Mouse (Mus musculus) left cerebral cortex, postnatal 4 days (tissue): ENCODE data around the gene Galnt18. TPM values are rescaled to one million over a fixed set of nuclear protein-coding genes. Genes with fewer than 3 reads are reported as not detected.
A peak's percentile ranks its signal among the peaks of the same experiment; 100 is the strongest.

ENCODE experiments used
- DNase-seq: peaks from one replicate; pipeline ENCODE4 v3.0.0-alpha.2; 2022
- intact Hi-C: fragments of 180-260 bp; cut with DNase I; formaldehyde crosslinking; loops from one replicate; pipeline ENCODE4 v1.15.1; 2025
- total RNA-seq, 2 experiments: library from RNA; stranded (reverse); gene quantifications; 2 replicates each; pipeline ENCODE4 v1.2.3; 2021

The Galnt18 gene
- total RNA-seq, 2 experiments from 2014 or later = 28.9 to 30.6 TPM

GRCm38 (mm10) chr7:111500616-111501015 is 279.2 kb downstream of the Galnt18 start:
- intact Hi-C loops = no loop called here
- no peak for DNase-seq

- DNase-seq = no peak
- intact Hi-C loops = no loop called here
Observed at GRCm38 (mm10) chr7:111499255-111499790, 280.5 kb downstream of the Galnt18 start.

- peak; percentile 65 for DNase-seq
- intact Hi-C loops = no loop called here
Observed at GRCm38 (mm10) chr7:111497191-111497590, 282.6 kb downstream of the Galnt18 start.

- no peak for DNase-seq
- intact Hi-C loops = no loop called here
Observed at GRCm38 (mm10) chr7:111492242-111492949, 287.4 kb downstream of the Galnt18 start.

GRCm38 (mm10) chr7:111491566-111491965 is 288.2 kb downstream of the Galnt18 start:
- intact Hi-C loops = no loop called here
- DNase-seq = no peak

GRCm38 (mm10) chr7:111486811-111487333 is 292.9 kb downstream of the Galnt18 start:
- intact Hi-C loops = no loop called here
- peak; percentile 41 for DNase-seq

- intact Hi-C loops = no loop called here
Observed at GRCm38 (mm10) chr7:111483896-111484295, 295.9 kb downstream of the Galnt18 start.

GRCm38 (mm10) chr7:111483321-111483720 is 296.5 kb downstream of the Galnt18 start:
- intact Hi-C loops = no loop called here

More at GRCm38 (mm10) chr7:111483896-111484295, 295.9 kb downstream of the Galnt18 start:
- no peak for DNase-seq

GRCm38 (mm10) chr7:111467715-111468114 is 312.1 kb downstream of the Galnt18 start:
- DNase-seq = no peak
- intact Hi-C loops = no loop called here

More at GRCm38 (mm10) chr7:111483321-111483720, 296.5 kb downstream of the Galnt18 start:
- no peak for DNase-seq

- intact Hi-C loops = no loop called here
Observed at GRCm38 (mm10) chr7:111466720-111467119, 313.1 kb downstream of the Galnt18 start.

GRCm38 (mm10) chr7:111466121-111466520 is 313.7 kb downstream of the Galnt18 start:
- intact Hi-C loops = no loop called here
- no peak for DNase-seq

More at GRCm38 (mm10) chr7:111466720-111467119, 313.1 kb downstream of the Galnt18 start:
- no peak for DNase-seq

- DNase-seq = no peak
- intact Hi-C loops = no loop called here
Observed at GRCm38 (mm10) chr7:111459716-111460115, 320.1 kb downstream of the Galnt18 start.

GRCm38 (mm10) chr7:111456007-111456406 is 323.8 kb downstream of the Galnt18 start:
- no peak for DNase-seq
- intact Hi-C loops = no loop called here

GRCm38 (mm10) chr7:111455541-111455940 is 324.2 kb downstream of the Galnt18 start:
- DNase-seq = no peak
- intact Hi-C loops = no loop called here

GRCm38 (mm10) chr7:111452000-111452399 is 327.8 kb downstream of the Galnt18 start:
- intact Hi-C loops = no loop called here
- no peak for DNase-seq

- intact Hi-C loops = no loop called here
- no peak for DNase-seq
Observed at GRCm38 (mm10) chr7:111450286-111451095, 329.3 kb downstream of the Galnt18 start.

- no peak for DNase-seq
- intact Hi-C loops = no loop called here
Observed at GRCm38 (mm10) chr7:111433173-111433572, 346.6 kb downstream of the Galnt18 start.

- DNase-seq = no peak
- intact Hi-C loops = no loop called here
Observed at GRCm38 (mm10) chr7:111427392-111427791, 352.4 kb downstream of the Galnt18 start.
